Mouse (Mus musculus) erythroblast, embryonic 14.5 days (primary cell): ENCODE results near the gene Zfp507. TPM values are rescaled to one million over a fixed set of nuclear protein-coding genes. Genes with fewer than 3 reads are reported as not detected.

Experiments
- H3K27me3 ChIP-seq: 2 replicates; pipeline ENCODE4 v1.6.1; 2012; ENCODE audit warnings: inconsistent platforms; ENCODE audit not compliant: control insufficient read depth
- H3K36me3 ChIP-seq: 2 replicates; pipeline ENCODE4 v1.6.1; 2012; ENCODE audit warnings: mild to moderate bottlenecking, inconsistent platforms; ENCODE audit not compliant: control insufficient read depth
- H3K4me1 ChIP-seq: 2 replicates; pipeline ENCODE4 v1.6.1; 2012; ENCODE audit warnings: inconsistent platforms; ENCODE audit not compliant: control insufficient read depth
- H3K4me3 ChIP-seq: replicated peaks from 2 replicates; pipeline ENCODE3; 2012; ENCODE audit warnings: moderate library complexity, mild to moderate bottlenecking, inconsistent platforms
- H3K9me3 ChIP-seq: 2 replicates; pipeline ENCODE4 v1.6.1; 2012; ENCODE audit warnings: low read length, inconsistent platforms, mixed read lengths; ENCODE audit not compliant: control insufficient read depth
- GATA1 ChIP-seq: IDR thresholded peaks from 2 replicates; pipeline ENCODE4 v1.6.1; 2012; ENCODE audit warnings: low read length, inconsistent platforms, mixed read lengths
- TAL1 ChIP-seq: IDR thresholded peaks from 3 replicates; pipeline ENCODE4 v1.6.1; 2012; ENCODE audit warnings: low read length, inconsistent platforms, mixed read lengths
- polyA plus RNA-seq: library from polyadenylated mRNA; stranded (reverse); fragments of >175 nt; gene quantifications from 2 replicates; pipeline ENCODE4 v1.2.3, GENCODE M21; 2012

The Zfp507 gene
- polyA plus RNA-seq, 1 experiment: 0.15 TPM

DNA sequence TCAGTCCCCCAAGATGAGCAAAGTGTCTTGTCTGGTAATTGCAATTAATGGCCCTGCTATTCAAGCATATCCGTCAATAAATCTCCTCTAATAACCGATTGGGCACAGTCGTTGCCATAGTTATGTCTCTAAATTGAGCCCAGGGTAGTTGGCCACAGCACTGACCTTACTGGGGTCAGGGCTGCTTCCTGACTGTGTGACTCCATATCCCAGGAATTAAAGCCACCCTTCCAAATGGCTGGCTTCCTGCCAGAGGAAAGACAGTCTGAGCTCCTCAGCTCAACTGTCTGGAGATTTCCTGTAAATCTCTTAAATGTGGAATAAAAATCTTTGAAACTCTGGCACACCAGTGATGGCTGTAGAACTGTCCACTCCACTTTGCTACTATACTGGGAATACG is 16.7 kb upstream of the Zfp507 start:
- TF ChIP-seq TAL1 (no peak), GATA1 (no peak)
- H3K9me3 ChIP-seq: no peaks in the 10 kb centered on the region; the same call in 1 of the 2 replicates
- H3K4me1 ChIP-seq: no peaks in the 10 kb centered on the region
- no peaks in the 10 kb centered on the region for H3K36me3 ChIP-seq
- H3K4me3 ChIP-seq: no peak overlapping the region
- no peaks in the 10 kb centered on the region for H3K27me3 ChIP-seq

DNA sequence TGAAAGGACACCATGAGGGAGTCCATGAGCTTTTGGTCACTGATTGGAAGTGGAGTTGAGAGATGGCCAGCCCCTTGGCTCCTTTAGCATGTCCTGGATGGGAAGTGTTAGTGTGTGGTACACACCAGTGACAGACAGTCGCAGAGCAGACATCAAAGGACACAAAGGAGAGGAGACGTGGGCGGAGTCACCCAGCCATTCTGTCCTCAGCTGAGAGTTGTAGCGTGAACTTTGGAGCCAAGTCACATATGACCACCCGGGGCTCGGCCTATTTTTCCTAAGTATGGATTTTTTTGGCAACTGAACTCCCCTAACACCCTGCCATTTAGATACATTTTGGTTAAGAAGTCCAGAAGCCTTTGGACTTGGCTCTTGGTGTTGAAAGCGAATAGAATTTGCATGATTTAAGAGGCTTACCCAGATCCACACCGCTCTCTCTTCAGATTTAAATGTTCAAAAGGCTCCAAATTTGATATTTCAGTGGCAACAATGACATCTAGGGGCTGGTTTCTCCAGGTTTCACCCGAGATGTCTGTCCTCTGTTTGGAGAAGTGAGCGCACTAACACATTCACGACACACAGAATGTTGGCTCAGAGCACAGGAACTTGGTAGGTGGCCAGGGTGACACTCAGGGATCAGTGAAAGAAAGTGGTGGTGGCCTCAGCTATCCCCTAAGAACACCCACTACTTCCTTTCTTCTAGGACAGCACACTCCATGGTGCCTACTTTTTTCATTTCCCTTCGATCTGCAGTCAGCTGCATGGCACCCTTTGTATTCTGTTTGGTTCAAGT is 12.2 kb upstream of the Zfp507 start:
- no peaks in the 10 kb centered on the region for H3K36me3 ChIP-seq
- TF ChIP-seq TAL1: no peak
- TF ChIP-seq GATA1: no peak
- no peaks in the 10 kb centered on the region; the same call in 1 of the 2 replicates for H3K9me3 ChIP-seq
- peaks cover 2% of the 10 kb centered on the region; the same call in 1 of the 2 replicates for H3K27me3 ChIP-seq
- H3K4me3 ChIP-seq: no peak overlapping the region
- no peaks in the 10 kb centered on the region for H3K4me1 ChIP-seq

DNA sequence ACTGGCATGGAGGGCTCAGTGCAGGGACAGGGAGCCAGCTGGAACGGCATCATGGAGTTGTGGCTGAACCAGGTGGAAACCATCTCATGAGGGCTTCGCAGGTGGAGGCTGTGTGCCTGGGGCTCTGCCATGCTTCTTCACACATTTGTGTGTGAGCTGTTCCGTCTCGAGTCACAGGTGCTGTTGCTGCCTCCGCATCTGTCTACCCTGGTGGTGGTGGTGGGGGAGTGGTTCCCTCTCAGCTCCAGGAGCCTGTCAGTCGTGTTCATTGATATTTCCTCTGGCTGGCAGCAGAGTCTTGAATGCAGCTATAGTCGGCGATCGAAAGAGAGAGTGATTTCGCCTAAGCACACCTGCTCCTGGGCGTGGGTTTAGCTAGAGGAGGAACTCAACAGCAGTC is 10.5 kb upstream of the Zfp507 start:
- TF ChIP-seq TAL1 (no peak), GATA1 (no peak)
- Histone ChIP-seq H3K4me1 (no peaks in the 10 kb centered on the region), H3K27me3 (peaks cover 2% of the 10 kb centered on the region; the same call in 1 of the 2 replicates), H3K36me3 (no peaks in the 10 kb centered on the region), H3K4me3 (no peak overlapping the region), H3K9me3 (no peaks in the 10 kb centered on the region; the same call in 1 of the 2 replicates)

DNA sequence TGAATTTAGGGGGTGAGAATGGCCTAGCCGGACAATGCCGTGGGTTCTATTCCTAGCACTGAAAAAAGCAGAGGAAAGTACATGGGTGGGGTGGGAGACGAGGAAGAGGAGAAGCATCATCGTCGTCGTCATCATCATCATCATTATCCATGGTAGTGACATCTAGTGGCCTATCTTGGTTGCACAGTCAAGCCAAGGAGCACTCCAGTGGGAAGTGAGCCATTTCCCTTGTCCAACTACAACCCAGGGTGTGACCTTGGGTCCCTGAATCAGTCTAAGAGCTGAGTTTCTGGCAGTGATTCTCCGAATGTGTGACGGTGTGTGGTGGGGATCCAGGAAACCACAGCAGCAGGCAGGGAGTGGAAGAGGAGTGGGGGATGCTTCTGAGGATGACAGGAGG is 7.9 kb upstream of the Zfp507 start:
- no peak overlapping the region for H3K4me3 ChIP-seq
- TF ChIP-seq TAL1: no peak
- TF ChIP-seq GATA1: no peak
- H3K9me3 ChIP-seq: no peaks in the 10 kb centered on the region
- H3K36me3 ChIP-seq: no peaks in the 10 kb centered on the region
- H3K27me3 ChIP-seq: peaks cover 6% of the 10 kb centered on the region; the same call in 1 of the 2 replicates
- H3K4me1 ChIP-seq: no peaks in the 10 kb centered on the region

DNA sequence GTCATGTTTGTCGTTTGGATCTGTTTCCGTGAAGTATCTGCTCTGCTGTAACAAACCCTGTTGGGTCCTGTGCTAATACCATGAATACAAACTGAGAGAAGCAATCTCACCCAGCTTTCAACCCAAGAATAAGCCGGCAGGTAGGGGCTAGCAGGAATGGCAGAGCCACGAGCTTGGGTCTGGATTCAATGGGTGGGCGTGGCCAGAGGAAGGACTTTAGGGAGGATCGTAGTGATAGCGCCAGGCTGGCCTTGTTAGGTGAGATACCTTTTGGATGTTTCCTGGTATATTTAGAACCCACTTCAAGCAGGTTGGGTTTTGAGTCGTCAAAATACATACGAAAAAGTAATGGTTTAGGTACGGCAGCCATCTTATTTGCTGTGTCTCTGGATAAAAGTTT is 1.4 kb upstream of the Zfp507 start:
- Histone ChIP-seq H3K36me3 (peaks cover 21% of the 10 kb centered on the region), H3K27me3 (peaks cover 6% of the 10 kb centered on the region), H3K9me3 (peaks cover 2% of the 10 kb centered on the region; the same call in 1 of the 2 replicates), H3K4me3 (no peak overlapping the region), H3K4me1 (peaks cover 28% of the 10 kb centered on the region)
- TF ChIP-seq GATA1 (no peak), TAL1 (no peak)

DNA sequence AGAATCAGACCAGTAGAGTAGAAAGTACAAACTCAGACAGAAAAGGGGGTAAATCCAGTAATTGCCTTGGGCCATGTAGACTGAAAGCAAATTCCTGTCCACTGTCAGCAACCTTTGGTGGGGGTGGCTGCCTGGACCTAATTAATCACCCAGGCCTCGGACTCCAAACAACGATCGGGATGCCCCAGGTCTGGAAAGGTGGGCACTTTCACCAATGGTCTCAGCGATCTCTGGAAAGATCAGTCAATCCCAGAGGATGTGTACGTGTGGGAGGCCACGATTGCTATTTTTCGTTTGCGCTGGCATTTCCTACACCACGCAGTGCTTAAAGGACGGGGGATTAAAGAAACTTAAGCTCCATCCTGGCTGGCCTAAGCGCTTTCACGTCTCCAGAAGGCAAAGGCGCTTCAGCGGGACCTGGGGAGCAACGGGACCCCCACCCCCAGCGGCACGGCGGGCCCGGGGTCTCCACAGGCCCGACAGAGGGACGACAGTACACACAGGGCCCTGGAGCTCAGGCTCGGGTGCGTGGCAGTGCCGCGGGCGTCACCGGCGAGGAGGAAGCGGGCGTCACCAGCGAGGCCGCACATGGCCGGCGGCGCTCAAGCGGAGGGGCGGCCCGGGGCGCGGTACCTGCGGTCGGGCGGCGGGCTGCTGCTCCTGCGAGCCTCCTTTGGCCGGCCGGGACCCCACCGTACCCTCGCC is 450 bp downstream of the Zfp507 start:
- H3K9me3 ChIP-seq: peaks cover 2% of the 10 kb centered on the region; the same call in 1 of the 2 replicates
- peaks cover 38% of the 10 kb centered on the region for H3K36me3 ChIP-seq
- H3K4me3 ChIP-seq: peak overlapping the region; percentile 92
- H3K4me1 ChIP-seq: peaks cover 28% of the 10 kb centered on the region
- peaks cover 6% of the 10 kb centered on the region for H3K27me3 ChIP-seq
- TF ChIP-seq GATA1 (no peak), TAL1 (no peak)

DNA sequence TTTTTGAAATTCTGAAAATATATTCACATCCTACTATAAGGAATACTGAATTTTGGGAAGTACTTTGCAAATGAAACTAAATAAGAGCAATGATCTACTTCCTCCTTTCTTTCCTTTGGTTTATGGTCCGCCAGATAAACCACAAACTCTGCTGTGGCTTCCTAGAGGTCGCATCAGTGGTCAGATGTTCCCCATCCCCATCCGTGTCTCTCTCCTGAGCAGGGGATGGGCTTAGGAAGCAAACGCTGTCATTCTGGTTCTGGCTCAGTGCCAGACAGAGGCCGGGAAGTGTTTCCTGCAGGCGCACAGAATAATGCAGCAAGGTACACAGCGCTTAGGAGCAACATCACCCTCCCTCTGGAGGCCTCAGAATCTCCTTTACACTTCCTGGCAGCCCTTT is 6.7 kb downstream of the Zfp507 start:
- no peaks in the 10 kb centered on the region for H3K27me3 ChIP-seq
- peaks cover 96% of the 10 kb centered on the region for H3K36me3 ChIP-seq
- H3K4me1 ChIP-seq: peaks cover 38% of the 10 kb centered on the region
- no peaks in the 10 kb centered on the region for H3K9me3 ChIP-seq
- no peak overlapping the region for H3K4me3 ChIP-seq
- TF ChIP-seq GATA1 (no peak), TAL1 (no peak)

DNA sequence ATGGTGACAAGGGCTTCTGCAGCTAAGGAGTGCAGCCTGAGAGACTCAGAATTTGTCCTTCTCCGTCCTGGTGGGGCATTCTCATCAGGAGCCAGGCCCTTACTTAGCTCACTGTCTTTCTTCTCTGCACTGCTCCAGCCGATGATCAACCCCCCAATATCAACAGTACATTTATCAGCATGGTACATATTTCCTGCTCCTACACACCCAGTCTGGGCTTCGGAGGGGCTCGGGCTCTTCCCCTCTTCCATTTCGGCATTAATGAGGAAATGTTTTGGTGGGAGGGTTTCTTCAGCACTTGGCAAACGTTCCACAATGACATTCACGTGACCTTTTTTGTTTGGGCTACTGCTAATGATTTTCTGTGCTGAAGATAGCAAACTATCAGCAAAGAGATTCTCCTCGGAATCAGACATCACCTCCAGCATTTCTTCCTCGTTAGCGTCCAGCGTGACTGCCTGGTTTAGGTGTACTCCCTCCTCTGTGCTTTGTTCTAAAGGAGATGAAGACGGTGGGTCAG is 8.6 kb downstream of the Zfp507 start:
- no peaks in the 10 kb centered on the region for H3K27me3 ChIP-seq
- TF ChIP-seq TAL1 (no peak), GATA1 (no peak)
- H3K4me1 ChIP-seq: peaks cover 33% of the 10 kb centered on the region
- no peak overlapping the region for H3K4me3 ChIP-seq
- H3K9me3 ChIP-seq: no peaks in the 10 kb centered on the region
- peaks cover 96% of the 10 kb centered on the region for H3K36me3 ChIP-seq

DNA sequence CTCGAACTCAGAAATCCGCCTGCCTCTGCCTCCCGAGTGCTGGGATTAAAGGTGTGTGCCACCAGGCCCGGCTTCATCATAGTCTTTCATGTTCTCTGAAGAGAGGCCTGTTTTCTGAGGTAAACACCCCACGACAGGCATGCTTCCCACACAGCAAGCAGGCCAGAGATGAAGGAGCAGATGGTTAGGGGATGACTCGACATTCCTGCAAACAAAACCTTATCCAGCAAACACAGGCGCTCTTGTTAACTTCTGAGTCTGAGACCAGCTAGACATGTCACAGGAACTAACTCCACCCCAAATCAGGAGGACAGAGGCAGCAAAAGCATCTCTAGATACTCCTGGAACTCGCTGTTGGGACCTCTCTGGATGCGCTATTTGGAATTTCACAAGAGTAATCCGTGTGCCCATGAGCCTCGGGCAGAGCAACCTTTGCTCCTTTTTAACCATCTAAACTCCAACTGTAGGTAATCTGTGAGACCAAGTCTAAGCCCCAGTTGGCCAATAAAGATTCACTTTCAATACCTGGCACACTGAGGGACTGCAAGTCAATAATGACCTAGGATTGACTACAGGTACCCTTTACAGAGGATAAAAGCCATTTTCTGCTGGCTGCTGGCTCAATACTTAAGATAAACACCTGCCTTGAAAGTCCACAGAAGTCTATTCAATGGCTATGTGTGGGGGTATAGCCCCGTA is 10.5 kb downstream of the Zfp507 start:
- Histone ChIP-seq H3K36me3 (peaks cover 95% of the 10 kb centered on the region), H3K4me3 (no peak overlapping the region), H3K4me1 (peaks cover 33% of the 10 kb centered on the region), H3K9me3 (no peaks in the 10 kb centered on the region), H3K27me3 (no peaks in the 10 kb centered on the region)
- TF ChIP-seq GATA1 (no peak), TAL1 (0 out of 3 replicates have a peak, but pooled peaks have one; percentile 10)
